Mouse (Mus musculus) gastrocnemius, postnatal 4 days (tissue): ENCODE measurements around the gene Zfhx3. TPM values are rescaled to one million over a fixed set of nuclear protein-coding genes. Genes with fewer than 3 reads are reported as not detected.

ENCODE experiments used
- microRNA-seq: library from miRNA; unstranded; fragments of <30 nt; microRNA quantifications from one replicate; pipeline ENCODE4 v1.2.0, GENCODE M21; 2021
- total RNA-seq, 2 experiments: library from RNA; stranded (reverse); gene quantifications; 2 replicates each; pipeline ENCODE4 v1.2.3; 2021

Zfhx3 gene
- total RNA-seq, 2 experiments from 2014 or later = 15.9 to 16.0 TPM

Small RNA genes within 50 kb of the gene (microRNA-seq; reads per million reads assigned to microRNA genes)
- not detected for gene Mir3108
